Mouse (Mus musculus): ENCODE results near the gene Kctd17.

Gene Kctd17

GRCm38 (mm10) chr15:78447746-78448535, 19.6 kb downstream of the Kctd17 start:
- DNase-seq (ENCODE audit: low spot score in 2 of 2) = peak; percentile 89

GRCm38 (mm10) chr15:78449131-78449530, 20.8 kb downstream of the Kctd17 start:
- DNase-seq (ENCODE audit: low spot score in 2 of 2) = peak; percentile 63 to 78

GRCm38 (mm10) chr15:78449694-78450418, 21.5 kb downstream of the Kctd17 start:
- DNase-seq (ENCODE audit: low spot score in 2 of 2) = peak; percentile 87 to 94

- no peak for DNase-seq (ENCODE audit: low spot score in 2 of 2)
These were observed 22.0 kb downstream of the Kctd17 start for GRCm38 (mm10) chr15:78450419-78450768.

GRCm38 (mm10) chr15:78451201-78451600, 22.8 kb downstream of the Kctd17 start:
- peak; percentile 26 to 61 for DNase-seq (ENCODE audit: low spot score in 2 of 2)

- DNase-seq (ENCODE audit: low spot score in 2 of 2) = no peak
These were observed 24.6 kb downstream of the Kctd17 start for GRCm38 (mm10) chr15:78452929-78453328.

GRCm38 (mm10) chr15:78455168-78455567, 26.8 kb downstream of the Kctd17 start:
- DNase-seq (ENCODE audit: low spot score in 2 of 2) = no peak

GRCm38 (mm10) chr15:78456051-78456450, 27.7 kb downstream of the Kctd17 start:
- no peak for DNase-seq (ENCODE audit: low spot score in 2 of 2)

GRCm38 (mm10) chr15:78457193-78457592, 28.8 kb downstream of the Kctd17 start:
- DNase-seq (ENCODE audit: low spot score in 2 of 2) = peak; percentile 85 to 95

- DNase-seq (ENCODE audit: low spot score in 2 of 2) = peak; percentile 66 to 81
These were observed 34.6 kb downstream of the Kctd17 start for GRCm38 (mm10) chr15:78462981-78463380.

GRCm38 (mm10) chr15:78466809-78467208, 38.4 kb downstream of the Kctd17 start:
- DNase-seq (ENCODE audit: low spot score in 2 of 2) = no peak

GRCm38 (mm10) chr15:78467570-78467969, 39.2 kb downstream of the Kctd17 start:
- DNase-seq (ENCODE audit: low spot score in 2 of 2) = no peak

GRCm38 (mm10) chr15:78468379-78468937, 40.1 kb downstream of the Kctd17 start, which contains the start of gene Tmprss6:
Gene Tmprss6, minus strand, starts transcription at chr15:78468634.
- DNase-seq (ENCODE audit: low spot score in 2 of 2) = no peak

- no peak for DNase-seq (ENCODE audit: low spot score in 2 of 2)
These were observed 42.3 kb downstream of the Kctd17 start for GRCm38 (mm10) chr15:78470495-78471276.

GRCm38 (mm10) chr15:78471902-78472301, 43.5 kb downstream of the Kctd17 start:
- DNase-seq (ENCODE audit: low spot score in 2 of 2) = no peak

GRCm38 (mm10) chr15:78473442-78473841, 45.1 kb downstream of the Kctd17 start:
- no peak for DNase-seq (ENCODE audit: low spot score in 2 of 2)

- no peak for DNase-seq (ENCODE audit: low spot score in 2 of 2)
These were observed 47.3 kb downstream of the Kctd17 start for GRCm38 (mm10) chr15:78475604-78476031.

- no peak for DNase-seq (ENCODE audit: low spot score in 2 of 2)
These were observed 48.5 kb downstream of the Kctd17 start for GRCm38 (mm10) chr15:78476878-78477277.

GRCm38 (mm10) chr15:78478073-78478472, 49.7 kb downstream of the Kctd17 start:
- DNase-seq (ENCODE audit: low spot score in 2 of 2) = no peak

GRCm38 (mm10) chr15:78479470-78479869, 51.1 kb downstream of the Kctd17 start:
- DNase-seq (ENCODE audit: low spot score in 2 of 2) = no peak

- peak; percentile 73 to 87 for DNase-seq (ENCODE audit: low spot score in 2 of 2)
These were observed 51.7 kb downstream of the Kctd17 start for GRCm38 (mm10) chr15:78480111-78480510.

- DNase-seq (ENCODE audit: low spot score in 2 of 2) = no peak
These were observed 52.6 kb downstream of the Kctd17 start for GRCm38 (mm10) chr15:78480991-78481390.
